Mouse (Mus musculus) urinary bladder, postnatal 10 days (tissue): ENCODE results near the gene Ecel1.

Experiments used
- DNase-seq: peaks from one replicate; pipeline ENCODE4 v3.0.0; 2022; ENCODE audit warnings: low spot score

Gene Ecel1

DNA sequence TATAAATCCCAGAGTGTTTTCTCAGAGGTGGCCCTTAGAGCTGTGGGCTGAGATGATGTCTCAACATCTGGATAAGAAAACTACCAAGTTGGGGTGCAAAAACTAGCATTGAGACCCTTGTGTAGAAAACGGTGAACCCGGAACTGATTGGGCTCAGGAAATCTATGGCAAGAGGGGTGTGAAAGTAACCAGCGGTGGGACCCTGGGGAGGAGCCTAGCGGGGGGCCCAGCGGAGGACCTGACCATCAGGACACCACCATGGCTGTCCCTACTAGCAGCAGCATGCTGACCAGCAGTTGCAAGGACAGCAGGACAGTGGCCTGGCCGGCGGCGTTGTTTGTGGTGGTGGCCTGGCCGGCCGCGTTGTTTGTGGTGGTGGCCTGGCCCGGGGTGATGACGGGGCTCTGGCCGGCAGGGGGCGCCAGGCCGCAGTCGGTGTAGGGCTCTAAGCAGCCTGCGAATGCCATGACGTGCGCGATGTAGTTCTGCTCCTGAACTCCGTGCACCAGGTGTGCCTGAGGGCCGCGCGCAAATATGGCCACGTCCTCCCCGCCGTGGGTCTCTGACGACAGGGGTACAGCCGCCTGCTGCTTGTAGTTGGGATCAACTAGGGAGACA, 57.9 kb downstream of the Ecel1 start:
- no peak for DNase-seq
